Mouse (Mus musculus) CH12.LX (cell line): ENCODE measurements around the gene Tbc1d23. TPM values are rescaled to one million over a fixed set of nuclear protein-coding genes. Genes with fewer than 3 reads are reported as not detected.
A peak's percentile ranks its signal among the peaks of the same experiment; 100 is the strongest.

Experiments used
- DNase-seq: peaks from one replicate; pipeline ENCODE4 v3.0.0-alpha.2; 2013; ENCODE audit errors: extremely low read depth
- H3K27ac ChIP-seq: 2 replicates; pipeline ENCODE4 v1.5.1; 2012; ENCODE audit warnings: low read depth, mild to moderate bottlenecking, control low read depth, moderate library complexity; ENCODE audit not compliant: insufficient read depth
- H3K27me3 ChIP-seq: replicated peaks from 2 replicates; pipeline ENCODE3; 2012; ENCODE audit warnings: inconsistent platforms
- H3K36me3 ChIP-seq, 2 experiments: replicated peaks in 1 of 2; 2 replicates each; pipeline versions ENCODE3 to v1.6.1; 2012; ENCODE audit warnings: inconsistent platforms in 1 of 2, low read length in 1 of 2, mild to moderate bottlenecking in 1 of 2, mixed read lengths in 1 of 2, moderate library complexity in 1 of 2; ENCODE audit not compliant: control insufficient read depth in 1 of 2, insufficient read depth in 1 of 2
- H3K4me1 ChIP-seq, 2 experiments: 2 replicates each; pipeline ENCODE4 v1.6.1; 2012; ENCODE audit warnings: inconsistent platforms in 1 of 2, moderate library complexity in 1 of 2; ENCODE audit not compliant: insufficient read depth in 2 of 2, control insufficient read depth in 1 of 2
- H3K4me2 ChIP-seq: 2 replicates; pipeline ENCODE4 v1.6.1; 2012; ENCODE audit warnings: low read depth, mild to moderate bottlenecking, control low read depth; ENCODE audit not compliant: poor library complexity, insufficient read depth, severe bottlenecking
- H3K4me3 ChIP-seq, 3 experiments: fragments of 150-350 bp in 1 of 3; sonication (generic) in 1 of 3; replicated peaks in 1 of 3; 2 replicates each; pipeline versions ENCODE3 to v1.5.1; 2011 to 2012; ENCODE audit warnings: low read depth in 2 of 3, low read length in 2 of 3, mild to moderate bottlenecking in 2 of 3, moderate library complexity in 2 of 3, control low read depth in 1 of 3, improper control_type of control experiment in 1 of 3, inconsistent platforms in 1 of 3, mixed read lengths in 1 of 3; ENCODE audit not compliant: poor library complexity in 1 of 3
- H3K79me2 ChIP-seq: replicated peaks from 2 replicates; pipeline ENCODE4 v1.6.1; 2012; ENCODE audit warnings: mild to moderate bottlenecking, moderate library complexity; ENCODE audit not compliant: control insufficient read depth, poor library complexity, insufficient read depth, severe bottlenecking; ENCODE audit errors: extremely low read depth
- H3K9ac ChIP-seq: 2 replicates; pipeline ENCODE4 v1.6.1; 2012; ENCODE audit warnings: low read depth, mild to moderate bottlenecking, control low read depth, moderate library complexity; ENCODE audit not compliant: insufficient read depth
- H3K9me3 ChIP-seq: replicated peaks from 2 replicates; pipeline ENCODE3; 2012; ENCODE audit warnings: low read length, inconsistent platforms, mixed read lengths
- BHLHE40 ChIP-seq: IDR thresholded peaks from 2 replicates; pipeline ENCODE4 v1.6.1; 2011; ENCODE audit warnings: mild to moderate bottlenecking, low read depth, low read length, improper control_type of control experiment
- ELF1 ChIP-seq: IDR thresholded peaks from 2 replicates; pipeline ENCODE4 v1.6.1; 2014; ENCODE audit warnings: low read depth, mild to moderate bottlenecking, inconsistent platforms, low read length, improper control_type of control experiment
- EP300 ChIP-seq: IDR thresholded peaks from 2 replicates; pipeline ENCODE4 v1.6.1; 2011; ENCODE audit warnings: low read length, improper control_type of control experiment
- HCFC1 ChIP-seq: IDR thresholded peaks from 2 replicates; pipeline ENCODE4 v1.6.1; 2012; ENCODE audit warnings: low read depth, mild to moderate bottlenecking, inconsistent platforms, low read length, improper control_type of control experiment
- MAX ChIP-seq: IDR thresholded peaks from 2 replicates; pipeline ENCODE4 v1.6.1; 2011; ENCODE audit warnings: low read length, improper control_type of control experiment
- MAZ ChIP-seq: IDR thresholded peaks from 2 replicates; pipeline ENCODE4 v1.6.1; 2012; ENCODE audit warnings: low read depth, mild to moderate bottlenecking, inconsistent platforms, low read length, improper control_type of control experiment, moderate library complexity
- MXI1 ChIP-seq: IDR thresholded peaks from 2 replicates; pipeline ENCODE4 v1.6.1; 2011; ENCODE audit warnings: mild to moderate bottlenecking, low read depth, low read length, improper control_type of control experiment
- MYC ChIP-seq: IDR thresholded peaks from 2 replicates; pipeline ENCODE4 v1.6.1; 2011; ENCODE audit warnings: low read depth, mild to moderate bottlenecking, improper control_type of control experiment, low read length
- NELFE ChIP-seq: IDR thresholded peaks from 2 replicates; pipeline ENCODE4 v1.6.1; 2011; ENCODE audit warnings: low read depth, low read length, improper control_type of control experiment
- POLR2A ChIP-seq: IDR thresholded peaks from 2 replicates; pipeline ENCODE4 v1.6.1; 2011; ENCODE audit warnings: low read depth, mild to moderate bottlenecking, improper control_type of control experiment, low read length
- RAD21 ChIP-seq: IDR thresholded peaks from 2 replicates; pipeline ENCODE4 v1.6.1; 2011; ENCODE audit warnings: low read depth, mild to moderate bottlenecking, low read length, improper control_type of control experiment, moderate library complexity
- SIN3A ChIP-seq: IDR thresholded peaks from 2 replicates; pipeline ENCODE4 v1.6.1; 2012; ENCODE audit warnings: low read length, improper control_type of control experiment, inconsistent platforms
- TBP ChIP-seq: conservative IDR thresholded peaks from 2 replicates; pipeline ENCODE4 v1.6.1; 2011; ENCODE audit warnings: low read depth, low read length, improper control_type of control experiment
- UBTF ChIP-seq: IDR thresholded peaks from 2 replicates; pipeline ENCODE4 v1.6.1; 2012; ENCODE audit warnings: low read depth, mild to moderate bottlenecking, inconsistent platforms, low read length, improper control_type of control experiment, moderate library complexity
- ZC3H11A ChIP-seq: IDR thresholded peaks from 2 replicates; pipeline ENCODE4 v1.6.1; 2012; ENCODE audit warnings: low read depth, mild to moderate bottlenecking, inconsistent platforms, low read length, improper control_type of control experiment
- ZMIZ1 ChIP-seq: IDR thresholded peaks from 2 replicates; pipeline ENCODE4 v1.6.1; 2012; ENCODE audit warnings: low read depth, mild to moderate bottlenecking, inconsistent platforms, low read length, improper control_type of control experiment
- dilution Hi-C: fragments of 300-500 bp; cut with MboI; formaldehyde crosslinking; loops from 2 replicates; pipeline ENCODE4 v1.14.3; 2020; ENCODE audit warnings: low sequenced_read_pairs; ENCODE audit not compliant: extremely low pct_unique_long_range_greater_than_20kb, extremely low pct_ligation_motif_present
- in situ Hi-C: fragments of 300-500 bp; cut with MboI; formaldehyde crosslinking; loops from 3 replicates; pipeline ENCODE4 v1.14.3; 2019; ENCODE audit warnings: low sequenced_read_pairs, low pct_ligation_motif_present, low pct_unique_long_range_greater_than_20kb, mixed read lengths
- polyA plus RNA-seq: library from polyadenylated mRNA; unstranded; fragments of >175 nt; gene quantifications from 2 replicates; pipeline ENCODE4 v1.2.1, GENCODE M21; 2012; ENCODE audit warnings: low read depth; ENCODE audit not compliant: insufficient read length
- total RNA-seq, 2 experiments: library from RNA; depleted of rRNA; stranded (reverse); fragments of 300-350 nt in 1 of 2; fragments of >200 nt in 1 of 2; gene quantifications; 2 replicates each; pipeline ENCODE4 v1.2.3; 2012 to 2014

The Tbc1d23 gene
- total and polyA plus RNA-seq, 3 experiments = 21.2 to 38.8 (median 31.5) TPM

DNA sequence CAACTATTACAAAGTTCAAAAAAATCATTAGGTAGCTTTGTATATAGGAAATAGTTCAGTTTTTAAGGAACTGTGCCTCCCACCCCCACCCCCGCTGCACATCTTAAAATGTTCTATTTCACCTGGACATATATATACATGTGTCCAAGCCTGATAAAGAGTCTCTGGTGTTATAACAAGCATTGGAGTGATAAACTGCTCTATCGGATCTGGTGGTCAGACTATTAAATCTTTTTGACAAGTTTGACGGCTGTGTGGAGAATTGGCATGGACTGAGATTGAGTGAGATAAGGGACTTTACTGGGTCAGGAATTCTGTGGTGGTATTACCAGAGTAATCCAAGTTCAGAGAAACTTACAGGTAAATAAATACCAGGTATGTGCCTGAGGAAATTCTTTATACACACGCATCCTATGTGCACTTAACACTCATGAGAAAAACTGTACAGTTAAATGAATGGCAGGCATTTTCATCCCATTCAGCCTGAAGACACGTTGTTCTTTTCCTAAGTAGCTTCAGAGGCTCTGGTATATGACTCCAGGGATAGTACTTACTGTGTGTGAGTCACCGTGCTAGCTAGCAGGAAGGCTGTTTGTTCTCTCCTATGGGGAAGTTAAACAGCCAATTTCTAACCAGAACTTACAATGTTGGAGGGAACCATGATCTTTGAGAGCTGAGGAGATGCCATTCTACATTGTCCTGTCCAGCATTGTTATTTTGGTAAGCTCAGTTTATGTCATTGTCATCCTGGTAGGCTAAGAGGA lies 108.4 kb downstream of the Tbc1d23 start:
- H3K27me3 ChIP-seq = no peaks in the 10 kb centered on the region
- H3K9ac ChIP-seq = peak overlapping the region; percentile 94
- H3K4me3 ChIP-seq = peak overlapping the region; percentile 77 to 87 (median 83)
- DNase-seq = no peak
- peaks cover 54% of the 10 kb centered on the region for H3K79me2 ChIP-seq
- H3K4me1 ChIP-seq = peaks cover 8 to 47% of the 10 kb centered on the region in 2 experiments; a peak in 3 of 4 replicates
- no peaks in the 10 kb centered on the region for H3K9me3 ChIP-seq
- H3K27ac ChIP-seq = no peak overlapping the region
- peaks cover 4 to 28% of the 10 kb centered on the region in 2 experiments for H3K36me3 ChIP-seq
- in situ Hi-C loops (loop anchor here (5.0 to 25.0 kb wide), 2 partner anchors 44 to 264 kb away; partner anchors contain the start of gene Nit2), dilution Hi-C loops (no loop called here)
- TF ChIP-seq MYC = no peak
- TF ChIP-seq ELF1 = no peak
- no peak for TF ChIP-seq HCFC1
- TF ChIP-seq ZC3H11A = no peak
- TF ChIP-seq EP300 = 0 out of 2 replicates have a peak, but pooled peaks have one; percentile 19
- 0 out of 2 replicates have a peak, but pooled peaks have one; percentile 9 for TF ChIP-seq TBP
- TF ChIP-seq BHLHE40 = no peak
- TF ChIP-seq MXI1 = peak; percentile 52; the same call in 1 of the 2 replicates
- no peak for TF ChIP-seq ZMIZ1
- no peak for TF ChIP-seq RAD21
- peak overlapping the region; percentile 99 for H3K4me2 ChIP-seq

DNA sequence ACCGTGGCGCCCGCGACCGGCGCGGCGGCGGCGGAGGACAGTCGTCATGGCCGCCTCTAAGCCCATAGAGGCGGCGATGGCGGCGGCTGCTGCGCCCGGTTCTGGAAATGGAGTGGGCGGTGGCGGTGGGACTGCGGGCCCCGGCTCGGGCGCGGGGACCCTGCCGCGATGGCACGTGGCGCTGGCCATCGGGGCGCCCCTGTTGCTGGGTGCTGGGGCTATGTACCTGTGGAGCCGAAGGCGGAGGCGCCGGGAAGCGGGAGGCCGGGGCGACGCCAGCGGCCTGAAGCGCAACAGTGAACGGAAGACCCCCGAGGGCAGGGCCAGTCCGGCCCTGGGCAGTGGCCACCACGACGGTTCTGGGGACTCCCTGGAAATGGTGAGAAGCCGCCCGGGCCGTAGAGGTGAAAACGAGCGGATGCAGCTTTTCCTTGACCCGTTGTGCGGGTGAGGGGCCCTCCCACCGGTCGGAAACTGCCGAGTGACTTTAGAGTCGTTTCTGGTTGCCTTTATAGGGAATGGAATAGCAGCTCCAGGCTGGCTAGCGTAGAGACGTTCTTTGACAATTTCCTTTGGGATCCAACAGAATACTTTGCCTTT lies 109.4 kb downstream of the Tbc1d23 start:
- TF ChIP-seq UBTF = 0 out of 2 replicates have a peak, but pooled peaks have one; percentile 56
- TF ChIP-seq POLR2A = no peak
- 0 out of 2 replicates have a peak, but pooled peaks have one; percentile 6 for TF ChIP-seq SIN3A
- no peak for TF ChIP-seq NELFE
- 0 out of 2 replicates have a peak, but pooled peaks have one; percentile 19 for TF ChIP-seq MAZ
- peak; percentile 82; the same call in 1 of the 2 replicates for TF ChIP-seq MXI1
- TF ChIP-seq MAX = peak; percentile 0; the same call in 1 of the 2 replicates
- peaks cover 44% of the 10 kb centered on the region for H3K79me2 ChIP-seq
- H3K27me3 ChIP-seq = peaks cover 2% of the 10 kb centered on the region
- H3K36me3 ChIP-seq = peaks cover 0 to 19% of the 10 kb centered on the region in 2 experiments
- in situ Hi-C loops = loop anchor here (5.0 to 25.0 kb wide), 2 partner anchors 45 to 265 kb away; partner anchors contain the start of gene Nit2
- dilution Hi-C loops = no loop called here
- peaks cover 7 to 38% of the 10 kb centered on the region in 2 experiments; a peak in 3 of 4 replicates for H3K4me1 ChIP-seq
- H3K4me3 ChIP-seq = peak overlapping the region; percentile 77 to 87 (median 83)
- peak; percentile 45 for DNase-seq
- H3K27ac ChIP-seq = peak overlapping the region; percentile 53
- H3K9ac ChIP-seq = peak overlapping the region; percentile 94
- peak overlapping the region; percentile 99; the same call in 1 of the 2 replicates for H3K4me2 ChIP-seq
- H3K9me3 ChIP-seq = no peaks in the 10 kb centered on the region
